Mouse (Mus musculus): ENCODE data around the gene Nupr1.
A peak's percentile ranks its signal among the peaks of the same experiment; 100 is the strongest.

The Nupr1 gene

GRCm38 (mm10) chr7:126596414-126596813 lies 34.2 kb downstream of the Nupr1 start:
- no peak for DNase-seq (ENCODE audit: low spot score)

- no peak for DNase-seq (ENCODE audit: low spot score)
Observed at GRCm38 (mm10) chr7:126595890-126596289, 34.8 kb downstream of the Nupr1 start.

GRCm38 (mm10) chr7:126594862-126595561 lies 35.6 kb downstream of the Nupr1 start, which contains the start of gene Il27:
TSS of gene Il27 (minus strand) at chr7:126594941.
- DNase-seq (ENCODE audit: low spot score), result no peak

GRCm38 (mm10) chr7:126587779-126588178 lies 42.9 kb downstream of the Nupr1 start:
- peak; percentile 50 for DNase-seq (ENCODE audit: low spot score)

GRCm38 (mm10) chr7:126586839-126587238 lies 43.8 kb downstream of the Nupr1 start:
- DNase-seq (ENCODE audit: low spot score), result no peak

- no peak for DNase-seq (ENCODE audit: low spot score)
Observed at GRCm38 (mm10) chr7:126585717-126586116, 44.9 kb downstream of the Nupr1 start, which contains the start of gene Cln3. TSS of gene Cln3 (minus strand) at chr7:126585817.

GRCm38 (mm10) chr7:126584506-126584977 lies 46.1 kb downstream of the Nupr1 start, which contains the start of gene Apobr:
TSS of gene Apobr (plus strand) at chr7:126584942.
- no peak for DNase-seq (ENCODE audit: low spot score)

- DNase-seq (ENCODE audit: low spot score), result no peak
Observed at GRCm38 (mm10) chr7:126583761-126584160, 46.9 kb downstream of the Nupr1 start.

- peak; percentile 72 for DNase-seq (ENCODE audit: low spot score)
Observed at GRCm38 (mm10) chr7:126583251-126583709, 47.4 kb downstream of the Nupr1 start.

- DNase-seq (ENCODE audit: low spot score), result no peak
Observed at GRCm38 (mm10) chr7:126582759-126583158, 47.9 kb downstream of the Nupr1 start.

- DNase-seq (ENCODE audit: low spot score), result no peak
Observed at GRCm38 (mm10) chr7:126581661-126582060, 49.0 kb downstream of the Nupr1 start.

GRCm38 (mm10) chr7:126579172-126579571 lies 51.5 kb downstream of the Nupr1 start:
- no peak for DNase-seq (ENCODE audit: low spot score)

GRCm38 (mm10) chr7:126576946-126577345 lies 53.7 kb downstream of the Nupr1 start:
- DNase-seq (ENCODE audit: low spot score), result no peak

Data from ovary, postnatal 10 days (tissue).